Mouse (Mus musculus) T-helper 2 cell (primary cell): Measurements from ENCODE around the gene H1fnt.

Source experiments
- in situ Hi-C: fragments of 300-600 bp; cut with MboI, MseI; formaldehyde crosslinking; loops from one replicate; pipeline ENCODE4 v1.15.1; 2025; ENCODE audit warnings: high pct_unique_total_duplicates

H1fnt gene

GRCm38 (mm10) chr15:98257193-98257592 lies at the start of gene H1fnt:
Gene H1fnt, minus strand, starts transcription at chr15:98257293.
- in situ Hi-C loops = no loop called here

DNA sequence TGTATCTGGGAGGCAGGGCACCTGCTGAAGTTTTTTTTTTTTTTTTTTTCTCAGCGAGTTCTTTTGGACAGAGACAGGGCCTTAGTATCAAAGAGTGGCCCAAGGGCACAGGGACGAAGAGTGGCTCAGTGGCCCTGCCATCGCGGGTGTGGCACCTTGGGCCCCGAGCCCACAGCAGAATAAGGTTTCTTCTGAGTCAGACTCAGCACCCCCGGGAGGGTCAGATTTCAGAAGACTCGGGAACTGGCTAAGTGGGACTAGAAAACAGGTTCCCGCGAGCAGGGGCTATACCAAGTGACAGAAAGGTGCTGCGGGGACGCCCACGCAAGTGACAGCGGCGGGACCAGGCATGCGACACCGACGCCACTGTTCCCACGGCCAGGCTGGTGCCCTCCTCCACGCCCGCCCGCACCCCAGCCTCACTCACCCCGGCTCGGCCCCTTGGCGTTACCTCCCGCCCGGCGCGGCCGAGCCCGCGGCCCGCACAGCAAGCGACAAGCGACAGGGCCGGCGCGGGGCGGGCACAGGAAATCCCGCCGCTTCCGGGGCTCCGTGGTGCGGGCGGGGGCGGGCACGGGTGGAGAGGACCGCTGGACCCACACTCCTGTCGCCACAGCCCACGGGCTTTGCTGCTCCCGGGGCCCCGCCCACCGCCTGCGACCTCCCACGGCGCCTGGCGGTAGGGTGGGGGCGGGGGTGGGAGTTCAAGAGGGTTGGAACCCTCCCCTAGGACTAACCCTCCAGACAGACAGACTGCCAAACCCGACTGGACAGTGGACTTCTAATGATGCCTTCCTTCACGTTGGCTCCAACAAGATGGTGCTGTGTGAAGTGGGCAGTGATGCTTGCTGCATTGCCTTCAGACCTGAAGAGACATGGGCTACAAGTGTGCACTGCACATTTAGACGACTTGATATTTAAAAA lies 38.8 kb upstream of the H1fnt start, which contains the start of gene Zfp641:
TSS of gene Zfp641 (minus strand) at position 534 of the 924 bp plus-strand sequence.
- in situ Hi-C loops = no loop called here

- in situ Hi-C loops = no loop called here
Measured at GRCm38 (mm10) chr15:98293651-98294050, 36.6 kb upstream of the H1fnt start.

GRCm38 (mm10) chr15:98288566-98288965 lies 31.5 kb upstream of the H1fnt start:
- in situ Hi-C loops = no loop called here

DNA sequence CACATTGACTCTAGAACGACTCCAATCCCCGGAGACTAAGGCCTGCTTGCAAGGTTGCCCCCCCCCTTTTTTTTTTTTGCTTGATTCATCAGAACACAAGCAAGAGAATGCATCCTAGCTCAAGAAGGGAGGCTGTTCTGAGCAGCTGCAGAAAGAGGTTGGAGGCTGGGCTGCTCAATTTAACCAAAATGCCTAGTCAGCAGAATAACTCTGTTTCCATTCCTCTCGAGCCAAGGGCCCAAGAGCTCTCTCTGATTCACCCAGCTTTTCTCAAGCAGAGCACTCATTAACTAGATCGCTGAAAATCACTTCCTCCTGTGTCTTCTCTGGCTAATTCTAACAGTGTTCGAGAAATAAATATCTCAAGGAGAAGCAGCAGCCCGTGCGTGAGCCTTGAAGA lies 29.3 kb upstream of the H1fnt start:
- in situ Hi-C loops = no loop called here

DNA sequence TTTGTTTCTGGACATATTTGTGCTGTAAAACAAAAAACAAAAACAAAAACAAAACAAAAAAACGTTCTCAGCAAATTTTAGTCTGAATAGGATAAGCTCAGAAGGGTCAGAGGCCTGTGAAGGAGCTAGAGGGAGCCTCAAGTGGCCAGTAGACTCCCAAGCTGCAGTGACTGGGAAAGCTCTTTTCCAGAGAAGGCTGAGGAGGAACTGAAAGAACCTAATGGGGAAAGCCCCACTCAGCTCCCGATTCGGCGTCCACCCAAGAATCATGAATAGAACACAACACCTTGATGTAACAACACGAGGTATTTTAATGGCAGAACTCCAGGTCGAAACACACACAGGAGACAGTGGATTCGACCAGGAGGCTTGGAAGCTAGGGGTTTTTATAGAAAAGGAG lies 683 bp upstream of the H1fnt start:
- in situ Hi-C loops = no loop called here

DNA sequence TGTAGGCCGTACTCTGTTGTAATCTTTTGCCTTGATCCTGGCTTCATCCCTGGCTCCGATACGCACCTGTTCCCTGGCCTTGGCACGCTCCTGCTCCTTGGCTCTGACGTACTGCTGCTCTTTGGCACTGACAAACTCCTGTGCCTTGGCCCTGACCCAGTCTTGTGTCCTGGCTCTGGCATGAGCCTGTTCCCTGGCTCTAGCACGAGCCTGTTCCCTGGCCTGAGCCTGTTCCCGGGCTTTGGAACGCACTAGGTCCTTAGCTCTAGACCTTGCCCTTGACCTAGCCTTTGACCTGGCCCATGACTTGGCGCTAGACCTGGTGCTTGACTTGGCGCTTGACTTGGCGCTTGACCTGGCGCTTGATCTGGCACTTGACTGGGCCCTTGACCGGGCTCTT lies 822 bp downstream of the H1fnt start:
- in situ Hi-C loops = no loop called here

GRCm38 (mm10) chr15:98235442-98235841 lies 21.7 kb downstream of the H1fnt start:
- in situ Hi-C loops = no loop called here

- in situ Hi-C loops = no loop called here
Measured at GRCm38 (mm10) chr15:98234350-98234749, 22.7 kb downstream of the H1fnt start, which contains the start of gene Olfr286. Gene Olfr286, minus strand, starts transcription at chr15:98234450.

GRCm38 (mm10) chr15:98226096-98226495 lies 31.0 kb downstream of the H1fnt start:
- in situ Hi-C loops = no loop called here

GRCm38 (mm10) chr15:98225610-98226009 lies 31.5 kb downstream of the H1fnt start:
- in situ Hi-C loops = no loop called here

GRCm38 (mm10) chr15:98222377-98222776 lies 34.7 kb downstream of the H1fnt start:
- in situ Hi-C loops = no loop called here

DNA sequence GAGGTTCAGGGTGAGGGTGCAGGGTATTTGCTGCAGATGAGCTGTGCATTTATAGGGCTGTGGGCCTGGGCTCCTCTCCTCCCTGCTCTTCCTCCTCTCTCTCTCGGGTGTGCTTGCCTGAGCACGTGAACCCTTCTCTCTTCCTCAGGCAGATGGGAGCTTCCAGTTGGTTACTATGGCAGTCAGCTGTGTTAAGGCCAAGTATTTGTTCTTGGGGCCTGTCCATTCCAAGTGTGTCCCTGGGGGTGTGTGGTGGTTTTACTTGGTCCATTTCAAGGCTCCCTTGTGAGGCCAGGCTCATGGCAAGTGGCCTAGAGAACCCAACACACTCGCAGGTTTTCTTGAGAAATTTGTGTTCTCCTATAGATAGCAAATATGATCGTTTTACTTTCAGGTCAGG lies 36.2 kb downstream of the H1fnt start, which contains the start of the genes Gm44579 and Olfr287:
TSS of gene Gm44579 (minus strand) at position 101 of the 400 bp plus-strand sequence.
TSS of gene Olfr287 (minus strand) at position 180 of the 400 bp plus-strand sequence.
- in situ Hi-C loops = no loop called here

DNA sequence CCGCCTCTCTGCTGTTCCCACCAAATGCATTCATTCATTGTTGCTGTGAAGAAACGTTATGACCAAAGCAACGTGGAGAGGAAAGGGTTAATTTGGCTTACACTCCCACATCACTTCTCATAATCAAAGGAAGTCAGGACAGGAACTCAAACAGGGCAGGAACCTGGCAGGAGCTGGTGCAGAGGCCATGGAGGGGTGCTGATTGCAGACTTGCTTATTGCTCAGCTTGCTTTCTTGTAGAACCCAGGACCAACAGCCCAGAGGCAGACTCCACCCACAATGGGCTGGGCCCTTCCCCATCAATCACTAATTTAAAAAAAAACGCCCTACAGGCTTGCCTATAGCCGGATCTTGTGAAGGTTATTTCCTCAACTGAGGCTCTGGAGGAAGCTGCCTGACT lies 43.0 kb downstream of the H1fnt start:
- in situ Hi-C loops = loop anchor here (10.0 kb wide), 1 partner anchor 1541 kb away; no protein-coding TSS in a partner anchor

DNA sequence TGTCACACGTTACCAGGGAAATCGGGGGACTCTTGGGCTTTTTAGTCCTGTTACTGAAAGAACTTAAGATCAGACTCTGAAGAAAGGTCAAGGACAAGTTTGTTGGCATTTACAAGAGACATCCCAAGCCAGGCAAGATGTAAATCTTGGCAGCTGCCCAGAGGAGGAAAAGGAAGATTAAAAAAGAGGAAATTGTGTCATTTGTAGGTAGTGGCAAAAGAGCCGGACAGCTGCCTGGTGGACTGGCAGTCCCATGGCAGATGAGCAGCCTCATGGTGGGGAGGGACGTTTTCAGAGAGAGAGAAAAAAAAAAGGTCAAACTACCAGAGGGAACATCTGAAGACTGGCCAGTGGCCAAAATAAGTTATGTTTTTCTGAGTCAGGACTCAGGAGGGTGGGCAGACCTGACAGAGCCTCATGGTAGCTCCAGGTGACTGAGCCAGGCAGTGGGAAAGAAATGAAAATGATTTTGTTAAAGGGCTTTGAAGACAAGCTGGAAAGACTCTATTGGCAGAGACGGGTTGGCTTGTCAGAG lies 43.7 kb downstream of the H1fnt start:
- in situ Hi-C loops = loop anchor here (10.0 kb wide), 1 partner anchor 1541 kb away; no protein-coding TSS in a partner anchor

GRCm38 (mm10) chr15:98209676-98210075 lies 47.4 kb downstream of the H1fnt start:
- in situ Hi-C loops = loop anchor here (10.0 kb wide), 1 partner anchor 1545 kb away; no protein-coding TSS in a partner anchor
